In the genomic region with DNA sequence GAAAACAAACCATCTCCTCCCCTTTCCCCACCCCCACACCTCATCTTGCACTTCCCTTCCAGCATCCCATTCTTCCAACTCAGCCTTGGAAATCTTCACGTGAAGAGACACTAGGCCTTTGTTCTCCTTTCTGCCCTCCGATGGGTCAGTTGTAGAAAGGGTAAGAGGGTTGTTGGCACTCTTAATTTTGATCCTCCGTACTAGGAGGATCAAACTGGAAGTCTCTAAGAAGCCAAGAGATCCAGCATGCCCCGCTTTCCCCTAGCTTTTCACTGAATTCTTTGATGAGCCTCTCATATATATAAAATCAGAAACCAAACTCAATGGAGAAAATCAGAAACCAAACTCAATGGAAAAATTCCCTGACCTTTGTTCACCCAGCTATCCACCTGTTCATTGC, we compare ENCODE assay signal across 28 mouse cellular contexts. TPM values are rescaled to one million over a fixed set of nuclear protein-coding genes. Genes with fewer than 3 reads are reported as not detected.
"Had no signal": no experiment of that assay in that cellular context is flagged by ENCODE, and none has a peak within 500 bp of the region (broad histone marks: within the 10 kb centered on the region; RNA-seq: fewer than 3 reads in every experiment).

No protein-coding gene starts in this region.

- H3K27ac ChIP-seq: kidney, postnatal 0 days; limb, embryonic 12.5 days; limb, embryonic 15.5 days; liver, embryonic 14.5 days; midbrain, embryonic 12.5 days; midbrain, embryonic 15.5 days; neural tube, embryonic 13.5 days; stomach, embryonic 15.5 days had no signal

- ATAC-seq: midbrain, embryonic 15.5 days had no signal

- H3K4me3 ChIP-seq: limb, embryonic 12.5 days; limb, embryonic 15.5 days; midbrain, embryonic 12.5 days; midbrain, embryonic 15.5 days; myocyte; neural tube, embryonic 13.5 days; stomach, embryonic 15.5 days had no signal

- DNase-seq: kidney, adult 2 months; kidney, postnatal 25 days; layer of hippocampus, adult 9-11 months; lung, adult 18-20 months; lung, postnatal 14 days; lung, postnatal 4 days; retina, postnatal 1 day; right cerebral cortex, postnatal 25 days; spleen, adult 18-20 months; thymus, postnatal 25 days had no signal

- H3K9me3 ChIP-seq: limb, embryonic 12.5 days; limb, embryonic 15.5 days; midbrain, embryonic 12.5 days; midbrain, embryonic 15.5 days; neural tube, embryonic 13.5 days; stomach, embryonic 15.5 days had no signal

- H3K4me2 ChIP-seq: limb, embryonic 12.5 days; limb, embryonic 15.5 days; liver, embryonic 11.5 days; midbrain, embryonic 12.5 days; midbrain, embryonic 15.5 days; neural tube, embryonic 13.5 days; stomach, embryonic 15.5 days had no signal

- H3K9ac ChIP-seq: limb, embryonic 12.5 days; limb, embryonic 15.5 days; liver, embryonic 14.5 days; midbrain, embryonic 12.5 days; midbrain, embryonic 15.5 days; neural tube, embryonic 13.5 days; stomach, embryonic 15.5 days had no signal

- H3K27me3 ChIP-seq: limb, embryonic 12.5 days; limb, embryonic 15.5 days; midbrain, embryonic 12.5 days; midbrain, embryonic 15.5 days; neural tube, embryonic 13.5 days; stomach, embryonic 15.5 days had no signal

- H3K36me3 ChIP-seq: limb, embryonic 12.5 days; limb, embryonic 15.5 days; midbrain, embryonic 12.5 days; midbrain, embryonic 15.5 days; neural tube, embryonic 13.5 days; stomach, embryonic 15.5 days had no signal

RNA-seq across cellular contexts. Expression of a gene that starts 33.1 kb away (rescaled TPM):
- total RNA-seq: layer of hippocampus, postnatal 25 days; left cerebral cortex, adult 18-20 months; left cerebral cortex, postnatal 10 days; megakaryocyte-erythroid progenitor cell, adult 5-6 weeks; monocyte, adult 5-6 weeks; neutrophil, adult 5-6 weeks had no signal
- polyA plus RNA-seq: kidney, embryonic 14.5 days; kidney, postnatal 0 days; limb, embryonic 12.5 days; liver, embryonic 11.5 days; lung, embryonic 16.5 days; midbrain, embryonic 15.5 days; myocyte; neural tube, embryonic 13.5 days had no signal
